Mouse (Mus musculus): Measurements from ENCODE around the gene Hrnr. TPM values are rescaled to one million over a fixed set of nuclear protein-coding genes. Genes with fewer than 3 reads are reported as not detected.

Hrnr gene
- 0.05 TPM in 2 replicates for polyA plus RNA-seq (2015; fragmentation: Nextera tagmentation; extraction: Ambion mirVana)

DNA sequence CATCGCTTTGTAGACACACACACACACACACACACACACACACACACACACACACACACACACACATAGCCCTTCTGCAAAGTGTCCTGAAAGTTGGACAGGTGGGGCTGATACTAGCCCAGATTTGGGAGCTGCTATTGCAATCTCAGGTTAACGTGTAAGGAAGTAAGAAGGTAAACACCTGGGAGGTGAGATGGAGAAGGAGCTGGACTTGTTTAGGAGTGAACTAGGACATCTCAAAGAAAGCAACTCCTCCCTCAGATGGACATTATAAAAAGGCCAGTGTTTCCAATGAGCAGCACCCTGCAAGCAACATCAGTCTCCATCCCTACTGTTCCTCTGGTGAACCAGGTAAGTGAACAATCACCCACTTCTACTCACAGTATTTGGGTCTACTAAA lies at the start of gene Hrnr:
Gene Hrnr (plus strand): TSS at position 301 of the 400 bp plus-strand sequence.
- DNase-seq (ENCODE audit: low spot score) = no peak

GRCm38 (mm10) chr3:93273223-93273622 lies 46.3 kb upstream of the Hrnr start, which contains the start of gene Flg:
TSS of gene Flg (plus strand) at chr3:93273523.
- DNase-seq (ENCODE audit: low spot score) = no peak

GRCm38 (mm10) chr3:93297542-93297941 lies 22.0 kb upstream of the Hrnr start:
- no peak for DNase-seq (ENCODE audit: low spot score)

DNA sequence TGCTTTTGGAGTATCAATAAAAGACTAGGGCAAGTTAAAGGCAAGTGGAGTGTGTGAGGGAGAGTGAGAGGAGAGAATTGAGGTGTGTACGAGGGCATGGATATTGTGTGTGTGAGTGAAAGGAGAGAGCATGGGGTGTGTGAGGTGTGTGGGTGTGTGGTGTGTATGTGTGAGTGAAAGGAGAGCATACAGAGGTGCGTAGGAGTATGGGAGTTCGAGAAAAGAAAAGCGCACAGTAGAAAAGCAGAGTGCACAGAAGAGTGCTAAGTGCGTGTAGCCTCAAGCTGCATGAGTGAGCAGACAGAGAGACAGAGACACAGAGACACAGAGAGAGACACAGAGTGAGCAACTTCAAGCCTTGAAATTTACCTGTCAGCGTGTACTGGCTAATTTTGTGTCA lies 19.7 kb upstream of the Hrnr start:
- DNase-seq (ENCODE audit: low spot score) = no peak

DNA sequence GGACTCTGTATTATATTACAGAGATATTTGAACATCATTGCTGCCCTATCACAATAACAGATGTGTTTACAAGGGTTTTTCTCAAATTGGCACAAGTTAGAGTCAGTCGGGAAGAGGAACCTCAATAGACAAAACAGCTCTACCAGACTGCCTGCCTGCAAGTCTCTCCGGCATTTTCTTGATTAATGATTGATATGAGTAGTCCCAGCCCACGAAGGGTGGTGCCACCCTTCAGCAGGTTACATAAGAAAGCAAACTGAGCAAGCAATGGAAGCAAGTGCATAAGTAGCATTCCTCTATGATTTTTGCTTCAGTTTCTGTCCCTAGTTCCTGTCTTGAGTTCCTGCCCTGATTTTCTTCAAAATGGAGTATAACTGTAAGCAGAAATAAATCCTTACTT lies 17.7 kb upstream of the Hrnr start:
- DNase-seq (ENCODE audit: low spot score) = no peak

GRCm38 (mm10) chr3:93306142-93306541 lies 13.4 kb upstream of the Hrnr start:
- DNase-seq (ENCODE audit: low spot score) = no peak

GRCm38 (mm10) chr3:93311371-93311770 lies 8.2 kb upstream of the Hrnr start:
- no peak for DNase-seq (ENCODE audit: low spot score)

GRCm38 (mm10) chr3:93314388-93314787 lies 5.2 kb upstream of the Hrnr start:
- no peak for DNase-seq (ENCODE audit: low spot score)

- DNase-seq (ENCODE audit: low spot score) = no peak
Observed at GRCm38 (mm10) chr3:93337749-93338148, 18.2 kb downstream of the Hrnr start.

DNA sequence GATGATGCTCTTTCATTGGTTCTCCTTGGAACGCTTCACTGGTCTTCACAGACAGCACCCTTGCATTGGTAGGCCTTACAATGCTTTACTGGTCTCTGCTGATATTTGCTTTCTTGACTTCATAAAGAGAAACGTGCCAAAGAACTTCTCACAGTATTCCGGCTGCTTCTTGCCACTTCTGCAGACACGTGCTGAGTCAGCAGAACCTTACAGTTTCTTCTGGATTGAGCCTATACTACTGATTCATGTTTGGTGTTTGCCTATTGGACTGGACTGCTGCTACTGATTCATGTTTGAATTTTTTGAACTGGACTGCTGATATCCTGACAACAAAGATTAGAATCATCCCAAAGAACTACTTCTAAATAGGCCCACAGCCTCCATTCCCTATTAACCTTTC lies 20.5 kb downstream of the Hrnr start:
- no peak for DNase-seq (ENCODE audit: low spot score)

DNA sequence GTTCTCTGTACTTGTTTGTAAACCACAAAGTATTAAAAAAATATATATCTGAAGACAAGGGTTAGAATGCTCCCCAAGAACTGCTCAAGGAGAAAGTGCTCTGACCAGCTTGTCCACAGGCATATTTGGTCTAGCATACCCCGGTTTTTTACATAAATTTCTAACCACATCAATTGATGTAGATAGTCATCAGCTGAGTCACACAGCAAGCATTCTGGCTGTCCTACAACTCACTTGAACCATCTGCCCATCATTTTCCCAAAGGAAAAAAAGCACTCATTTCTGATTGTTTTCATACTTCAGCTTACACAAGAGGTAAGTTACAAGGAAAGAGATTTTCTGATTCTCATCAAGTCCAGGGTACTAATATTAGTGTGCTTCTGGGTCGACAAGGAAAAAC lies 27.3 kb downstream of the Hrnr start:
- DNase-seq (ENCODE audit: low spot score) = no peak

DNA sequence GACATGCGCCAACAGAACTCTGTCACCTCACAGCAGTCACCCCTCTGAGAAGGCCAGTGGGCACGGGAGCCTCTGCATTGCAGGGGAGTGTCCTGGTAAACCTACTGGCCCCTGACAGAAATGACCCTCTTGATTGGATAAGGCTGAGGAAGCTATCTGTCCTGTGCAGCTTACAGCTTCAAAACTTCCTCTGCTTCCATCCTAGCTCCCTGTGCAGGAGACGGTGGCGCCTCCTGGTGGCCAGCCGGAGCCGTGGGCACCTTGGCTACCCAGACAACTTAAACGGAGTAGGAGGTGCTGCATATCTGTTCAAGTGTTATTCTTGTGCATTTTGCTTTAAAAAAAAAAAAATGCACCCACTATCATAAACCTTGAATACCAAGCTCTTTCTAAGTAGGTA lies 40.5 kb downstream of the Hrnr start:
- DNase-seq (ENCODE audit: low spot score) = peak; percentile 39

- DNase-seq (ENCODE audit: low spot score) = peak; percentile 44
Observed at GRCm38 (mm10) chr3:93361933-93362574, 42.5 kb downstream of the Hrnr start.

- no peak for DNase-seq (ENCODE audit: low spot score)
Observed at GRCm38 (mm10) chr3:93366966-93367575, 47.5 kb downstream of the Hrnr start.

DNA sequence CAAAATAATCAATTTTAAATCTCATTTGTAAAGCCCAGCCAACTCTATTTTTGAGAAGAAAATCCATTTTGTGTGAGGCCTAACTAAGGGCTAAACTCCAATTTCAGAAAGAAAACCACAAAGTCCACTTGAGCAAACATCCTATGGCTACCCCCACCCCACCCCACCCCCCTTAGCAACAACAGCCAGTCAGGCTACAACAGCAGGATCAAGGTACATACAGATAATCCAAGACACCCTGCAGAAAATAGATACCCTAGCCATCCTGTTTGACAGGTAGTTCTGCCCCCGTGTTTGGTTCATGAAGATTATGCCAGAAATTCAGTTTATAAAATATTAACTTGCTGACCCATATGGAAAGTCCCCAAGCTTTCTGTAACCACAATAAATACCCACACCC lies 48.6 kb downstream of the Hrnr start:
- no peak for DNase-seq (ENCODE audit: low spot score)

DNA sequence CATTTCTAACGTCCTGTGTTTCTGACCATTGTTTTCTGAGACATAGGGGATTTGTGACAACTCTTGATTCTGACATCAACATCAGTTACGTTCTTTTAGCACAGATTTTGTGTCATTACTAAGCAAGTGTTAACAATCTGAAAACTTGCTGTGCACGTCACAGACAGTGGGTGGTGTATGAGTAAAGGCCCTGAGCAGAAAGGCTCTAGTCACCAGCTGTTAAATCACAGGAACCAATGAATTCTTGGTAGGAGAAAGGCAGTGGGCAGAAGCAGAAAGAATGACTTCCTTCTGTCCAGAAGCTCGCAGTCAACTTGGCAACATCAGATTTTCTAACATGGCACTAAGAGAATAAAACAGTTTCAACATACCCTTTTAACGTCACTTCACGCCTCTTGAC lies 53.9 kb downstream of the Hrnr start:
- no peak for DNase-seq (ENCODE audit: low spot score)

DNA sequence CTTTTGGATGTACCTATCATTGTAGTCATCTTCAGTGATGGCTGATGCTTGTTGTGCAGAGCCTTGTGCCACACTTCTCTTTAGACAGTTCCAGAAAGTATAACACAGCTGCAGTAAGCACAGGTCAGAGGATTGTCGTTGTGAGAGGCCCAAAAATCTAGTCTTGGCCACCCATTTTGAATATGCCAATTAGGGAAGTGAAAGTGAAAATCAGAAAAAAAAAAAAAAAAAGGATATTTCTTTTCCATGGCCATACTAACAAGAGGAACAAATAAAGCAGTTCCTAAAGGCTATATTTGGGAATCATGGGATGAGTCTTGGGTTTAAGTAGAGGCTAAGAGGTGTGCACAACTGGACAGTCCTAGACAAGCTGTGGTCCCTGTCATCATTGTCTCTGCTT lies 55.6 kb downstream of the Hrnr start:
- no peak for DNase-seq (ENCODE audit: low spot score)

- no peak for DNase-seq (ENCODE audit: low spot score)
Observed at GRCm38 (mm10) chr3:93375601-93376000, 56.1 kb downstream of the Hrnr start.

DNA sequence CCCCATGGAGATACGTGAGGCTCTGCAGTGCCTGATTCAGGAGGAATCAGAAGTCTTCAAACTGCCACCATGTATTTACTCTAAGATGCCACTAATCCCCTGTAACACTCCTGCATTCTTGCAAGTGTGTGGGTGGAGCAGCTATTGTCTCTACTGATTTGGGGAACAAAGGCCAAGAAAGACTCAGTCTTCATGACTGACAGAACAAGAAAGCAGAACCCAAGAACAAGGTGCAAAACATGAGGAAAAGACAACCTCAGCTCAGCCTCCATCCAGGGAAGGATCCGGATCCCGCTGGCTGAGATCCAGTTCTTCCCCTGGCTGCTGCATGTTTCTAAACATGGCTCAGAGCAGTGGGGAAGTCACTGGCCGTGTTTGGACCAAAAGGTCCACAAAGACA lies 58.6 kb downstream of the Hrnr start:
- DNase-seq (ENCODE audit: low spot score) = no peak

Measured in thymus, postnatal 0 days (tissue).